Mouse (Mus musculus) lung, postnatal 0 days (tissue): ENCODE results near the gene Dgcr8.

Source experiments
- CTCF ChIP-seq: IDR thresholded peaks from 2 replicates; pipeline ENCODE4 v1.5.1; 2016; ENCODE audit warnings: antibody characterized with exemption, mild to moderate bottlenecking
- EP300 ChIP-seq: IDR thresholded peaks from 2 replicates; pipeline ENCODE4 v1.6.1; 2016; ENCODE audit warnings: antibody characterized with exemption, mild to moderate bottlenecking, control low read depth

DNA sequence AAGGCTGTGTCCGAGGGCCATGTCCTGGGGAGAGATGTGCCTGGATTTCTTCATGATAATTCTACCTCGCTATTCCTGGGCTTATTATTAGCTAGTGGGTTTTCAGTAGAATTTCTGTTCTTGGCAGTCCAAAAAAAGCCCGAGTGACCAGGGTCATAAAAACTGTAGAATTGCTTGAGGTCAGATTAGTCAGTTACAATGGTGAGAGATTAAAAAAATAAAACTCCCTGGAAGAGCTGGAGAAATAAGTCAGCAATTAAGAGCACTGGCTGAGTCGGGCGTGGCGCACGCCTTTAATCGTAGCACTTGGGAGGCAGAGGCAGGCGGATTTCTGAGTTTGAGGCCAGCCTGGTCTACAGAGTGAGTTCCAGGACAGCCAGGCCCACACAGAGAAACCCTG lies 38.9 kb upstream of the Dgcr8 start:
- TF ChIP-seq CTCF = no peak
- no peak for TF ChIP-seq EP300
